Mouse (Mus musculus) embryo, embryonic 11.5 days (tissue): ENCODE measurements around the gene Mturn.

ENCODE experiments used
- DNase-seq: peaks from one replicate; pipeline ENCODE4 v3.0.0-alpha.2; 2012; ENCODE audit warnings: low read depth, low spot score

The Mturn gene

GRCm38 (mm10) chr6:54729451-54730105 lies 48.2 kb downstream of the Mturn start:
- DNase-seq: no peak

- DNase-seq: no peak
Observed at GRCm38 (mm10) chr6:54731726-54732125, 50.3 kb downstream of the Mturn start.

GRCm38 (mm10) chr6:54732721-54733120 lies 51.3 kb downstream of the Mturn start:
- no peak for DNase-seq

- DNase-seq: no peak
Observed at GRCm38 (mm10) chr6:54736126-54736525, 54.7 kb downstream of the Mturn start.

- DNase-seq: no peak
Observed at GRCm38 (mm10) chr6:54737255-54737654, 55.8 kb downstream of the Mturn start.

- no peak for DNase-seq
Observed at GRCm38 (mm10) chr6:54737684-54738083, 56.3 kb downstream of the Mturn start.

- no peak for DNase-seq
Observed at GRCm38 (mm10) chr6:54749056-54749455, 67.6 kb downstream of the Mturn start.

GRCm38 (mm10) chr6:54751621-54752020 lies 70.2 kb downstream of the Mturn start:
- no peak for DNase-seq

- no peak for DNase-seq
Observed at GRCm38 (mm10) chr6:54752076-54752475, 70.7 kb downstream of the Mturn start.
